Comparison of ENCODE assay signal across 19 mouse cellular contexts in the genomic region with DNA sequence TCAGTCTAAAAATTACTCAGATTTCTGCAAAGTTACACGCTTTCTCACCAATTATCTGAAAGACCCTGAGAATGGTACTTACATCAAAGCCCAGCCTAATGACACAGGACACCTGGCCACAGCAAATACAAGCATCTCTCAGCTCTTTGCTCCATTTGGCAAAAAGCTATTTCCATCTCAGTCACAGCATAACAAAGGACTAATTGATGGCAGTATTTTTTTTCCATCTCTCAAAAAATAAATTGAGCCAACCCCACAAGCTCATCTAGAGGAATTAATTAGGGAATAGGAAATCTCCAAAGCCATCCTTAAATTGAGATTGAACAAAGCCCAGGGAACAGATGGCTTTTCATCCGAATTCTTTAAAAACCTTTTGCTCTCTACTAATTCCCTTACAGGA.
DNase-seq lines count a peak whose midpoint lies in the region; ATAC-seq lines count a peak whose summit lies in the region.
"Had no signal": no experiment of that assay in that cellular context is flagged by ENCODE, and none has a peak within 500 bp of the region (broad histone marks: within the 10 kb centered on the region; RNA-seq: fewer than 3 reads in every experiment).

No protein-coding gene starts in this region.

- no peak for DNase-seq in midbrain, embryonic 11.5 days (ENCODE audit: low spot score, missing footprints)
- DNase-seq in forebrain, embryonic 10.5 days (ENCODE audit: extremely low spot score, low spot score), result no peak
- DNase-seq in retina, embryonic 14.5 days (ENCODE audit: low spot score), result peak; percentile 21
- DNase-seq in kidney, adult 18-20 months, result no peak
- DNase-seq in natural killer cell, adult 2 months (ENCODE audit: low spot score in 2 of 2), result no peak
- DNase-seq: cerebellum, adult 11-12 months; gastrocnemius, adult 2 months; heart, postnatal 4 days; kidney, adult 2 months; kidney, postnatal 25 days; layer of hippocampus, adult 9-11 months; lung, postnatal 10 days had no signal

- H3K9me3 ChIP-seq in midbrain, embryonic 12.5 days, result no peaks in the 10 kb centered on the region
- H3K9me3 ChIP-seq in midbrain, embryonic 11.5 days (ENCODE audit: control insufficient read depth, low read length), result no peaks in the 10 kb centered on the region
- no peaks in the 10 kb centered on the region for H3K9me3 ChIP-seq in forebrain, embryonic 10.5 days
- no peaks in the 10 kb centered on the region for H3K9me3 ChIP-seq in forebrain, embryonic 16.5 days (ENCODE audit: control insufficient read depth, low read length)
- H3K9me3 ChIP-seq: embryonic facial prominence, embryonic 13.5 days; heart, embryonic 12.5 days; limb, embryonic 13.5 days; megakaryocyte, embryonic 14.5 days had no signal

- ATAC-seq in midbrain, embryonic 12.5 days (ENCODE audit: low FRiP score, low read depth), result peak; percentile 58; the same call in 1 of the 2 replicates
- ATAC-seq in midbrain, embryonic 11.5 days (ENCODE audit: low FRiP score), result no peak
- ATAC-seq in forebrain, embryonic 16.5 days, result peak; percentile 74

- 59% methylated on average over 2 of the region's 2 CpGs for WGBS in midbrain, embryonic 12.5 days
- WGBS in midbrain, embryonic 11.5 days, result 74% methylated on average over 2 of the region's 2 CpGs
- WGBS in forebrain, embryonic 10.5 days, result 58% methylated on average over 2 of the region's 2 CpGs
- 17% methylated on average over 2 of the region's 2 CpGs for WGBS in forebrain, embryonic 16.5 days

- no peaks in the 10 kb centered on the region for H3K36me3 ChIP-seq in midbrain, embryonic 12.5 days
- no peaks in the 10 kb centered on the region for H3K36me3 ChIP-seq in midbrain, embryonic 11.5 days (ENCODE audit: control insufficient read depth, insufficient read depth, low read length)
- no peaks in the 10 kb centered on the region for H3K36me3 ChIP-seq in forebrain, embryonic 10.5 days (replicated peaks)
- no peaks in the 10 kb centered on the region for H3K36me3 ChIP-seq in forebrain, embryonic 16.5 days (ENCODE audit: control insufficient read depth, insufficient read depth)
- H3K36me3 ChIP-seq: embryonic facial prominence, embryonic 13.5 days; heart, embryonic 12.5 days; limb, embryonic 13.5 days had no signal

- no peak overlapping the region for H3K4me3 ChIP-seq in midbrain, embryonic 12.5 days
- no peak overlapping the region for H3K4me3 ChIP-seq in midbrain, embryonic 11.5 days (ENCODE audit: low read depth, low read length)
- no peak overlapping the region for H3K4me3 ChIP-seq in forebrain, embryonic 10.5 days
- no peak overlapping the region for H3K4me3 ChIP-seq in forebrain, embryonic 16.5 days (replicated peaks; ENCODE audit: low read length)
- H3K4me3 ChIP-seq: embryonic facial prominence, embryonic 13.5 days; gastrocnemius, adult 2 months; heart, embryonic 12.5 days; limb, embryonic 13.5 days; megakaryocyte, embryonic 14.5 days had no signal

- H3K27me3 ChIP-seq in midbrain, embryonic 12.5 days, result no peaks in the 10 kb centered on the region
- H3K27me3 ChIP-seq in midbrain, embryonic 11.5 days (ENCODE audit: control insufficient read depth, insufficient read depth, low read length), result no peaks in the 10 kb centered on the region
- H3K27me3 ChIP-seq in forebrain, embryonic 10.5 days (ENCODE audit: poor library complexity, severe bottlenecking), result no peaks in the 10 kb centered on the region
- H3K27me3 ChIP-seq in forebrain, embryonic 16.5 days (replicated peaks; ENCODE audit: control insufficient read depth, insufficient read depth, low read length), result no peaks in the 10 kb centered on the region
- H3K27me3 ChIP-seq: embryonic facial prominence, embryonic 13.5 days; heart, embryonic 12.5 days; limb, embryonic 13.5 days; megakaryocyte, embryonic 14.5 days had no signal

- no peaks in the 10 kb centered on the region for H3K4me1 ChIP-seq in midbrain, embryonic 12.5 days
- H3K4me1 ChIP-seq in midbrain, embryonic 11.5 days (ENCODE audit: control insufficient read depth, insufficient read depth, low read length), result no peaks in the 10 kb centered on the region
- H3K4me1 ChIP-seq in forebrain, embryonic 10.5 days, result peaks cover 23% of the 10 kb centered on the region
- peaks cover 13% of the 10 kb centered on the region for H3K4me1 ChIP-seq in forebrain, embryonic 16.5 days (replicated peaks; ENCODE audit: control insufficient read depth, insufficient read depth, low read length)
- H3K4me1 ChIP-seq: heart, embryonic 12.5 days; limb, embryonic 13.5 days; megakaryocyte, embryonic 14.5 days had no signal

- H3K27ac ChIP-seq in midbrain, embryonic 12.5 days (replicated peaks), result no peak overlapping the region
- H3K27ac ChIP-seq in midbrain, embryonic 11.5 days (ENCODE audit: low read depth, low read length), result no peak overlapping the region
- H3K27ac ChIP-seq in forebrain, embryonic 10.5 days, result peak overlapping the region; percentile 63; the same call in 1 of the 2 replicates
- H3K27ac ChIP-seq in forebrain, embryonic 16.5 days (ENCODE audit: low read length), result peak overlapping the region; percentile 30; the same call in 1 of the 2 replicates
- H3K27ac ChIP-seq: embryonic facial prominence, embryonic 13.5 days; gastrocnemius, adult 2 months; limb, embryonic 13.5 days; stomach, postnatal 0 days had no signal

- no peak overlapping the region for H3K9ac ChIP-seq in midbrain, embryonic 12.5 days (replicated peaks)
- H3K9ac ChIP-seq in midbrain, embryonic 11.5 days (ENCODE audit: low read length), result no peak overlapping the region
- no peak overlapping the region for H3K9ac ChIP-seq in forebrain, embryonic 16.5 days (replicated peaks; ENCODE audit: low read depth, low read length)
- H3K9ac ChIP-seq: embryonic facial prominence, embryonic 13.5 days; heart, embryonic 12.5 days; limb, embryonic 13.5 days had no signal

- no peak overlapping the region for H3K4me2 ChIP-seq in midbrain, embryonic 12.5 days (replicated peaks)
- no peak overlapping the region for H3K4me2 ChIP-seq in midbrain, embryonic 11.5 days
- peak overlapping the region; percentile 20; the same call in 1 of the 2 replicates for H3K4me2 ChIP-seq in forebrain, embryonic 16.5 days (ENCODE audit: low read length)
- H3K4me2 ChIP-seq: embryonic facial prominence, embryonic 13.5 days; heart, embryonic 12.5 days; limb, embryonic 13.5 days had no signal

Comparison
In these comparisons a context has a peak if more than half of its experiments do, and no peak if none do; other contexts are left out.
1. H3K27ac ChIP-seq: peak in forebrain, embryonic 10.5 days (single experiment) and forebrain, embryonic 16.5 days (single experiment); none in midbrain, embryonic 12.5 days (single experiment) and midbrain, embryonic 11.5 days (single experiment).